Mouse (Mus musculus) adrenal gland, postnatal 10 days (tissue): ENCODE measurements around the gene Letm1. TPM values are rescaled to one million over a fixed set of nuclear protein-coding genes. Genes with fewer than 3 reads are reported as not detected.

Experiments
- DNase-seq: peaks from one replicate; pipeline ENCODE4 v3.0.0; 2021; ENCODE audit warnings: mixed read lengths
- long read RNA-seq, 2 experiments: library from polyadenylated mRNA; stranded (forward); transcript quantifications; one replicate each; pipeline ENCODE4 v2.0.0; 2021
- total RNA-seq, 2 experiments: library from RNA; stranded (reverse); gene quantifications; 2 replicates each; pipeline ENCODE4 v1.2.3; 2021

Gene Letm1
- total RNA-seq, result 100 to 1,000 TPM; 160 to 165 TPM
- long read RNA-seq, experiment 1, full-length matches to known transcripts, result 268 of 354 reads
- long read RNA-seq, experiment 1, partial matches to known transcripts, result 62 of 354 reads
- long read RNA-seq, experiment 1, other reads (novel, unspliced or antisense), result 24 of 354 reads
- long read RNA-seq, experiment 2, full-length matches to known transcripts, result 237 of 273 reads
- long read RNA-seq, experiment 2, partial matches to known transcripts, result 20 of 273 reads
- long read RNA-seq, experiment 2, other reads (novel, unspliced or antisense), result 16 of 273 reads

GRCm38 (mm10) chr5:33782345-33782998 lies at the start of gene Letm1:
Gene Letm1, minus strand, starts transcription at chr5:33782817.
- DNase-seq, result peak; percentile 96

DNA sequence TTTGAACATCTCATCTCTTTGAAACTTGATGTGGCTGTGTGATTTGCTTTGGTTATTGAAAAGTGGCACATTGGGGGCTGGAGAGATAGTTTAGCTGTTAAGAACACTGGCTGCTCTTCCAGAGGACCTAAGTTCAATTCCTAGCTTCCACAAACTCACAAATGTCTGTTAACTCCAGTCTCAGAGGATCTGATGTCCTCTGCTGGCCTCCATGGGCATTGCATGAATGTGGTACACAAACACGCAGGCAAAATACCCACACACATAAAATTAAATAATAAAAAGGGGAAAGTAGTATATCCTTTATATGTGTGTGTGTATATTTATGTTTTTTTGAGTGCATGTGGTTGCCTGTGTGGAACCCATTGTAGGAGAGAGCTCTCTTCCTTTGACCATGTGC lies 48.2 kb upstream of the Letm1 start:
- DNase-seq, result no peak

DNA sequence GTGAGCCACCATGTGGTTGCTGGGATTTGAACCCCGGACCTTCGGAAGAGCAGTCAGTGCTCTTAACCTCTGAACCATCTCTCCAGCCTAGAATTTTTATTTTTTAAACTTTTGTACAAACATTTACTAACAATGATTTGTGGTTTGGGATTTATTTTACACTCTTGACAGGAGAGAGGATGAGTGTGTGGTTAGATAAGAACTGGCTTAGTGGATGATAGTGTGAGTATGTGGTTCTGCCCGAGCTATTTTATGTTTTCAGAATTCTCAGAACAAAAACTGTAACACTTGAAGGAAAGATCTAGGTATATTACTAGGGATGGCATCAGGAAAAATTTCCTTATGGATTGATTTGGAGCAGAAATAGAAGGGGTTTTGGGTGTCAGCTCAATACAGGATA lies 47.3 kb upstream of the Letm1 start:
- DNase-seq, result no peak

- no peak for DNase-seq
Measured at GRCm38 (mm10) chr5:33828107-33828506, 45.5 kb upstream of the Letm1 start.

DNA sequence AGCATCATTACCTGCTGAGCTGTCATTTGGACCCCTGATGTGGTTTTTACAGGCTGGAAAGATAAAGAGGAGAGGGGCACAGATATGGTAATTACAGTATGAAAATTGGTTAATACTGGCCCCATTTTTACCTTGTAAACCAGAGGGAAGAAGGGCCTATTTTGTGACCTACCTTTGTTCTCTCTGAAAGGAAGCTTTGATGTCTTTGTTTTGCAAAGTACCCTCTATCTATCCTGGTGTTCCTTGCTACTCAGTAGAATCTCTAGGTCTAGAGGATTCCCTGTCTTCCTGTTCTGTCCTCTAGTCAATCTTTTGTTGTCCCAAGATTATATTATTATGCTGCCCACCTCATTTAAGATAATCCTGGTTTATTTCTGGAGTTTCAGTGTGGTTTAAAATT lies 43.4 kb upstream of the Letm1 start:
- no peak for DNase-seq

GRCm38 (mm10) chr5:33822456-33822855 lies 39.8 kb upstream of the Letm1 start:
- no peak for DNase-seq

DNA sequence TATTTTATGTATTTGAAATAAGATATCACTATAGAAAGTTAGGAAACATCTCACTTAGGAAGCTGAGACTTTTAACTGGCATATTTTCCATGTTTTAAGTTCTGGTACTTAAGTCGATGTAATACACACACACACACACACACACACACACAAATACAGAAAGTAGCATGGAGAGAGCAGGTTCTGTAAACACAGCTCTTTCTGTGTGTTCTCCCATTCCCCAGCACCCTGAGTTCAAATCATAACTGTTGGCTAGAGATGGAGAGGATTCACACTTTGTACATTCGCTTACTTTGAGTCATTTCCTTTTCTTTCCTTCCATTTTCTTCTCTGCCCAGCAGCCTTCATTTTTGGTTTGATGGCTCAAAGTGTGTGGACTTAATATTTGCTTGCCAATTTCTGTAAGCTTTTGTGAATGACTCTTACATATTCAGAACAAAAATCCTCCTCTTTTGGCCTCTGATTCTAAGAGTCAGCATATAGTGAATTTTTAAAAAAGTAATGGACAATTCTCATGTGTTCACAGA lies 39.3 kb upstream of the Letm1 start:
- DNase-seq, result no peak

DNA sequence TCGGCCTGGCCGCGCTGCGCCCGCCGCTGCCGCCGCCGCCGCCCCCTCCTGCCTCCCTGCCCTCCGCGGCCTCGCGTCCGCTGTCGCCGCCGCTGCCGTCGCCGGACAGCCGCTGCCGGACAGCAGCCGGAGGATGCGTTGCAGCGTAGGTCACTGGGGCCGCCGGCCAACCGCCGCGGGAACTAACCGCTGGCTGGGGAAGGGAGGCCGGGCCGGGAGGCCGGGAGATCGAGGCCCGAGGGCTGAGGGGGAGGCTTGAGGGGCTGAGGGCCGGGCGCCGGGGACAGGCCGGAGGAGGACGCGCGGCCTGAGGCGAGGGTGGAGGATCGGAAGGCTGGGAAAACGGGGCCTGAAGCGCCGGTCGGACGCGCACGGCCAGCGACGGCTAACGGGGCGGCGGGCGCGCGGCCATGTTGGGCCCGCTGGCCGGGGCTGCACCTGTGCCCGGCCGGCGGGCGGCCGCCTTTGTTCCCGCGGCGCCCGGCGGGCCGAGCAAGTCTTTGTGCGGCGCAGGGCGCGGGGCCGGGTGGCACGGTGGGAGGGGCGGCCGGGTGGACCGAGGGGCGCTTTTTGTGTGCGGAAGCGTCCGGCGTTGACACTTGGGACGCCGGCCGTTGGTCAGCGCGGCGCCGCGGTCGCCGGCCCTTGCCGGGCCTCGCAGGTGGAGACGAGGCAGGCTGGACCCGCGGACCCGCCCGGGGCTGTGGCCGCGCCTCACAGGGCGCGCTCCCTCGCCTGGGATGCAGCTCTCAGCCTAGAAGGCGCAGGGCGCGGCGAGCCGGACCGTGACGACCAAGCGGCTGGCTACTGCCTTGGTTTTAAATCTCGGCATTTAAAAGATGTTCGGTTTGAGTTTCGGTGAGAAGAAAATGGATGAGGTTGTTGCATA lies 38.4 kb upstream of the Letm1 start:
- peak; percentile 79 for DNase-seq

DNA sequence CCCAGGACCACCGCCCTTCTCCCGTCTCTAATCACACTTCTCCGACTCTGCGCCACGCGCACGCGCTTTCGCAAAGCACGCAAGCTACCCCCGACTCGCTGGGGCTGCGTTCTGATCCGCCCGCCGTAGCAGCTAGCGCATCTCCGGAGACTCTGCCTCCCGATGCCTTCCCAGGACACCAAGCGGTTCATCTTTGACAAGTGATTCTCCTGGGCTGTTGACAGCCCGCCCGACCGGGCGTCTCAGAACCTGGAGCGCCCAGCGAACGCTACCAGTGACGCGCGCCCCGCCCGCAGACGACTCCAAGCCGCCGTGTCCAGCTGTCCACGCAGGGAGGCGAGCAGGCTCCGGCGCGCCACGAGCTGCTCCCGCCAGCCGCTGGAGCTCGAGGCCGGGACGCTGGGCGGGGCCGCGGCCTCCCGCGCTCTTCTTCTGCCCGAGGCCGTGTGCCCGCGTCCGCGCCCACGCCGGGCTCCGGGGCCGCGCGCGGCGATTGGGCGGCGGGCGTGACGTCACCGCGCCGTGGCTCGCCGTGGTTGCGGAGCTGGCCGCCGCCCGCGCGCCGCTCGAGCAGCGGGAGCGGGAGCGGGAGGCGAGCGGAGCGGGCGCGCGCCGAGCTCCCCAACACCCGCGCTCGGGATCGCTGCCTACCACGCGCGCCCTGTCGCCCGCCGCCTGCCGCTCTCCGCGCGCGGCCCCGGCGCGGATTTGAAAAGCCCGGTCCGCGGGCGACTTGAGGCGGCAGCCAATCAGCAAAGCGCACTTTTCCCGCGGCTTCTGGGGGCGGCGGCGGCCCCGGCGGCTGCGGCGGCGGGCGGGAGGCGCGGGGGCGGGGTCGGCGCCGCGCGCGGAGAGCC lies 37.5 kb upstream of the Letm1 start, which contains the start of gene Nsd2:
TSS of gene Nsd2 (plus strand) at position 850 of the 857 bp plus-strand sequence.
- DNase-seq, result peak; percentile 93

DNA sequence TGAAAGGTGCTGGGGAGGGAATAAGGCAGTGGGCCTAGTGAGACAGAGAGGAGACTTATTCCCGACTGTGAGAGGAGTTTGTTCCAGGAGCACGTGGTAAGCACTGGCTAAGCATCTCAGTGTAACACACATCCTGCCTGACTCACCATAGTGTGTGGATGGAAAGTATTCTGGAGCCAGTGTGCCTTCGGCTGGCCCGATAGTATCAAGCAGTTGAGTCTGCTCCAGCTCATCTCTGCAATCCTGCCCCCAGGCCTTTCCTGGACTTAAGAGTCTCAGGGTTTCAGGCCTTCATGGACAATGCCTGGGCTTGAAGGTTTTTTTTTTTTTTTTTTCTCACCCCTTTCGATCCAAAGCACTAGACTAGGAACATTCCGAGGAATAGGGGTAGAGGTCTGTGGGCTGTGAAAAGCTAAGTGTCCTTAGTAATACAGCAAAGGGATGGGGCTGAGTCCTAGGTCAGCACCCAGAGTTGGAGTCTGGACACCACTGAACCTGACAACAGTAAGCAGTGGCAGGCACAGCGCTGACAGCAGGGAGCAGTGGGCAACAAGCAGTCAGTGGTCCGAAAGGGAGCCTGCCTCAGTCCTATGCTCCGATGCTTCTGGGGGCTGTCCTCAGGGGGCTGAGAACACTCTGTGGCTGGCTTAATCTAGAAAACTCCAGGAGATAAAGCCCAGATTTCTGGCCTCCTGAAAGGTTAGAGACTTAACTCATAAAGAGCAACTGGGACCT lies 36.7 kb upstream of the Letm1 start:
- DNase-seq, result peak; percentile 17

DNA sequence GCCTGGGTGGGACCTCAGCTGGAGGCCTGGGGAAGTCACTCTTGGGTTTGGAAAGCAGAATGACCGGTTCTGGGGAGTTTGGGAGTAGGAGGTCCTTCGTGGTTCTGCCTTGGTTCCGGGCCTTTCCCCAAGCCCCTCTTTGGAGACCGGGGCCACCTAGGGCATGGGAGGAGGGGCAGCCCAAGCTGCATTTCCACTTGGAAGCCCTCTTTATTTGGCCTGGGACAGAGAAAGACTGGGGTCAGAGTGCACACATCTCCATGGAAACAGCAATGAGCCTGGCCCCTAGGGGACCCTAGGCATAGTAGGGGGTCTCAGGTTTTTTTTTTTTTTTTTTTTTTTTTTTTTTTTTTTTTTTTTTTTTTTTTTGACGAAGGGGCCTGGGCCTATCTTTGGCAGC lies 35.5 kb upstream of the Letm1 start:
- no peak for DNase-seq

- DNase-seq, result no peak
Measured at GRCm38 (mm10) chr5:33816008-33816725, 33.5 kb upstream of the Letm1 start.

- DNase-seq, result no peak
Measured at GRCm38 (mm10) chr5:33811519-33811918, 28.9 kb upstream of the Letm1 start.

- DNase-seq, result no peak
Measured at GRCm38 (mm10) chr5:33803337-33803736, 20.7 kb upstream of the Letm1 start.

- no peak for DNase-seq
Measured at GRCm38 (mm10) chr5:33791912-33792643, 9.5 kb upstream of the Letm1 start.

DNA sequence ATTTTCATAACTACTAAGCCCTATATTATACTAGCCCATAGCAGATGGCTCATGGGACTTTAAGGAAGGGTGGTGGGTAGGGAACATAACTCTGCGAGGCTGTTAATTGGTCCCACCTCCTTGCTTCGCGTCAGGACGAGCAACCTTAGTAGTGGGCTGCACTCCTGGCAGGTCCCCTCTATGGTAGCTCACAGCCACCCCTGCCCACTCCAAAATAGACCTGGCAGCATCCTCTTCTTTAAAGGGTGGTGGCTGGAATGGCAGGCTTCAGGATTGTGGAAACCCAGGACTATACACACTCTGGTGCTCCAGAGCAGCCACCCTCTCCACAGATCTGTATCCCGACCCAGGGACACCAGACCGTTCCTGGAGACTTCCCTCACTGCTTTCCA lies 378 bp upstream of the Letm1 start:
- DNase-seq, result peak; percentile 10

- DNase-seq, result no peak
Measured at GRCm38 (mm10) chr5:33781964-33782344, 663 bp downstream of the Letm1 start.

GRCm38 (mm10) chr5:33777195-33777594 lies 5.4 kb downstream of the Letm1 start:
- no peak for DNase-seq

- no peak for DNase-seq
Measured at GRCm38 (mm10) chr5:33743481-33743880, 39.1 kb downstream of the Letm1 start.

DNA sequence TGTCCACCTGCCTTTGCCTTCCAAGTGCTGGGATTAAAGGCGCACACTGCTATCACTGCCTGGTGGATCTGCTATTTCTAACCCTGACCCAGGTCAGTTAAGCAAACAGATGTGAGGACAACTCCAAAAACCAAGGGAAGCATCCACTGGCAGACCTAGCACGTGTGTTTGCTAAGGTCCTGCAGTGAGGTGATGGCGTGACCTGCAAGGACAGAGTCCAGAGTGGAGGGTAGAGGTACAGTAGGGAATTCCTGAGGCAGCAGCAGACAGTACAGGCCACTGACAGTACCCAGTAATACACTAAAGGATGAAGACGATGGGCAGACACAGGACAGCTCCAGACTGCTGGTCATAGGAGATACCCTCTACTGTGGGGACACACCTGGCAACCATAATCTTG lies 42.1 kb downstream of the Letm1 start:
- no peak for DNase-seq
